Mouse (Mus musculus) left cerebral cortex, adult 11 months (tissue): ENCODE data around the gene C7.

Experiments
- DNase-seq: peaks from one replicate; pipeline ENCODE4 v3.0.0; 2022; ENCODE audit warnings: low spot score

C7 gene

DNA sequence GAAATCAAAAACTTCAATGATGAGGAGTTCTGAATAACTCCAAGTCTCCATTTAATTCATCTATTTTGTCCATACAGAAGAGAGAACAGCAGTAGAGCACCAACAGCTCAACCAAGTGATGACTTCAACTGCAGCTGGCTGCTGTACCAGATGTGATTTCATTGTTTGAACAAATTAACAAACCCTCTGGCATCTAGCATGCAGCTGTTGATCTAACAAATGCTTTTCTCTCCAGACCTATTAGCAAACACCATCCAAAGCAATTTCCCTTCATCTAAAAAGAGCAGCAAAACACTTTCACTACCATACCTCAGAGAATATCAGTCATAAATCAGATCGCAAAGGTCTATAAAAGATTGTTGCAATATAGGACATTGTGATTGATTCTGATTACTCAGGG is 90.2 kb downstream of the C7 start:
- no peak for DNase-seq
